Comparison of ENCODE assay signal across 8 mouse cellular contexts in the genomic region with DNA sequence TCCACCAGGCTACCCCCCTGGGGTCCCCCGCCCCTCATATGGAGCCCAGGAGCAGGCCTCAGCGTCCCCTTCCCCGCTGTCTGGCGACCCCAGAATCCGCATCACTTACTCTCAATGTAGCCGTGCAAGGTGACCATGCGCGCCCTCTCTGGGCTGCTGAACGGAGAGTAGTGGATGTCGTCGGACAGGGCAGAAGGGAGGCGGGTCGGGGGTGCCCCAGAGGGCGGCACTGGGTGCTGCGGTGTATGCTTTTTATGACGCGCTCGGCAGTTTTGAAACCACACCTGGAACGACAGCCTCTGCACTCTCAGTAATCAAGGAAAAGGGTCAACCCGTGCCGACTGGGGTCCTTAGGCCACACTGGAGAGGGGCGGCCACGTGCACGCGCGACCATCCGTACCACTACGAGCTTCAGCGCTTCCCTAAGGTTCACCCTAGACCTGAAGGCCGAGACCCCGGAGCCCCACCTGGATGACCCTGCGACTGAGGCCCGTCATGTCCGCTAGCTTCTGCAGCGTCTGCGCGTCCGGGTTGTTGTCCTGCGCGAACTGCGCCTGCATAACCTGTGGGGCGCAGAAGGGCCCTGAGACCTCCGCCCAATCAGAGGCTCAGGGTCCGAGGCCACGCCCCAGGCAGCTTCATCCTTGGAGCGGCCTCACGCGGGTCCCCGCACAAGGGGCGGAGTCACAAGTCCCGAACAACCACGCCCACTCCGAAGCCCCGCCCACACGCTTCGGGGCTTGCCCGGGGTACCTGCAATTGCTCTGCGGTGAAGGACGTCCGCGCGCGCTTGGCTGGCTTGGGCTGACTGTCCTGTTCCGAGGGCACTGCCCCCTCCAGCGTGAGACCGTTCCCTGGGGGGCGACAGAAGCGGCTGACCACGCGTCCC. TPM values are rescaled to one million over a fixed set of nuclear protein-coding genes. Genes with fewer than 3 reads are reported as not detected.
DNase-seq lines count a peak whose midpoint lies in the region; ATAC-seq lines count a peak whose summit lies in the region.

No protein-coding gene starts in this region.

- H3K9ac ChIP-seq in embryonic facial prominence, embryonic 13.5 days: peak overlapping the region; percentile 64

- H3K4me3 ChIP-seq in embryonic facial prominence, embryonic 13.5 days: peak overlapping the region; percentile 47
- peak overlapping the region; percentile 56 for H3K4me3 ChIP-seq in limb, embryonic 10.5 days

- no peak overlapping the region for H3K27ac ChIP-seq in embryonic facial prominence, embryonic 13.5 days
- H3K27ac ChIP-seq in limb, embryonic 10.5 days: no peak overlapping the region

- peaks cover 43% of the 10 kb centered on the region for H3K4me1 ChIP-seq in embryonic facial prominence, embryonic 13.5 days
- peaks cover 20% of the 10 kb centered on the region for H3K4me1 ChIP-seq in limb, embryonic 10.5 days

- peak; percentile 46 for DNase-seq in CD4-positive helper T cell, adult 2 months (ENCODE audit: low read depth, low spot score)
- DNase-seq in Muller cell, postnatal 12 days (ENCODE audit: inconsistent ontology term): peak; percentile 70
- peak; percentile 31 to 33 for DNase-seq in heart, postnatal 36 days
- peak; percentile 93 for DNase-seq in limb, embryonic 10.5 days (ENCODE audit: low spot score)
- DNase-seq in mesoderm, embryonic 11.5 days (ENCODE audit: low read depth, low spot score): peak; percentile 87
- peak; percentile 68 to 81 for DNase-seq in spleen, postnatal 4 days (ENCODE audit: low spot score in 2 of 2)
- no peak for DNase-seq in cerebellum, adult 9-10 months

- H3K4me2 ChIP-seq in embryonic facial prominence, embryonic 13.5 days: peak overlapping the region; percentile 82

- intact Hi-C loops in heart, postnatal 36 days (cut with DNase I): no loop called here

- WGBS in embryonic facial prominence, embryonic 13.5 days: 4% methylated on average over 70 of the region's 70 CpGs
- WGBS in limb, embryonic 10.5 days: 1% methylated on average over 70 of the region's 70 CpGs

- ATAC-seq in embryonic facial prominence, embryonic 13.5 days (ENCODE audit: insufficient number of reproducible peaks, insufficient read depth, low FRiP score, low TSS enrichment, low read depth): peak; percentile 76; the same call in 1 of the 2 replicates

- H3K9me3 ChIP-seq in embryonic facial prominence, embryonic 13.5 days: no peaks in the 10 kb centered on the region
- no peaks in the 10 kb centered on the region for H3K9me3 ChIP-seq in limb, embryonic 10.5 days (replicated peaks)

- peaks cover 99% of the 10 kb centered on the region for H3K27me3 ChIP-seq in embryonic facial prominence, embryonic 13.5 days
- H3K27me3 ChIP-seq in limb, embryonic 10.5 days (ENCODE audit: low read depth, poor library complexity, severe bottlenecking): peaks cover 100% of the 10 kb centered on the region

- no peaks in the 10 kb centered on the region for H3K36me3 ChIP-seq in embryonic facial prominence, embryonic 13.5 days
- no peaks in the 10 kb centered on the region for H3K36me3 ChIP-seq in limb, embryonic 10.5 days

RNA-seq across cellular contexts. Expression of gene Lhx6, which starts 14.1 kb away (rescaled TPM):
- polyA plus RNA-seq in embryonic facial prominence, embryonic 13.5 days (2015; fragmentation: Nextera tagmentation; extraction: Ambion mirVana): 13.7 and 13.8 TPM in 2 replicates
- 1 to 10 TPM; 5.5 to 9.0 TPM for total RNA-seq in heart, postnatal 36 days (2021)
- 0.94 and 1.0 TPM in 2 replicates for polyA plus RNA-seq in limb, embryonic 10.5 days (2016; fragmentation: Nextera tagmentation; extraction: Ambion mirVana)

RNA-seq across cellular contexts. Expression of gene Morn5, which starts 41.8 kb away (rescaled TPM):
- 0.78 TPM in 1 of 2 replicates, not detected in the other for polyA plus RNA-seq in embryonic facial prominence, embryonic 13.5 days (2015; fragmentation: Nextera tagmentation; extraction: Ambion mirVana)
- not detected for total RNA-seq in heart, postnatal 36 days (2021)
- polyA plus RNA-seq in limb, embryonic 10.5 days (2016; fragmentation: Nextera tagmentation; extraction: Ambion mirVana): 0.35 TPM in 1 of 2 replicates, not detected in the other

RNA-seq across cellular contexts. Expression of gene Ndufa8, which starts 41.9 kb away (rescaled TPM):
- 207 and 220 TPM in 2 replicates for polyA plus RNA-seq in embryonic facial prominence, embryonic 13.5 days (2015; fragmentation: Nextera tagmentation; extraction: Ambion mirVana)
- 100 to 1,000 TPM; 662 to 685 TPM for total RNA-seq in heart, postnatal 36 days (2021)
- polyA plus RNA-seq in limb, embryonic 10.5 days (2016; fragmentation: Nextera tagmentation; extraction: Ambion mirVana): 208 and 218 TPM in 2 replicates

RNA-seq across cellular contexts. Expression of gene Mrrf, which starts 45.1 kb away (rescaled TPM):
- 27.6 and 34.7 TPM in 2 replicates for polyA plus RNA-seq in embryonic facial prominence, embryonic 13.5 days (2015; fragmentation: Nextera tagmentation; extraction: Ambion mirVana)
- total RNA-seq in heart, postnatal 36 days (2021): 10 to 100 TPM; 43.4 to 43.7 TPM
- 23.0 and 27.1 TPM in 2 replicates for polyA plus RNA-seq in limb, embryonic 10.5 days (2016; fragmentation: Nextera tagmentation; extraction: Ambion mirVana)

RNA-seq across cellular contexts. Expression of gene Rbm18, which starts 45.5 kb away (rescaled TPM):
- 82.8 and 85.6 TPM in 2 replicates for polyA plus RNA-seq in embryonic facial prominence, embryonic 13.5 days (2015; fragmentation: Nextera tagmentation; extraction: Ambion mirVana)
- total RNA-seq in heart, postnatal 36 days (2021): 10 to 100 TPM; 32.7 to 38.0 TPM
- 74.4 and 85.3 TPM in 2 replicates for polyA plus RNA-seq in limb, embryonic 10.5 days (2016; fragmentation: Nextera tagmentation; extraction: Ambion mirVana)
